Mouse (Mus musculus) forebrain, embryonic 10.5 days (tissue): ENCODE measurements around the gene Fank1. TPM values are rescaled to one million over a fixed set of nuclear protein-coding genes. Genes with fewer than 3 reads are reported as not detected.

Experiments used
- DNase-seq: peaks from one replicate; pipeline ENCODE4 v3.0.0-alpha.2; 2017; ENCODE audit warnings: low spot score; ENCODE audit errors: extremely low spot score
- H3K27ac ChIP-seq: fragments of 300-500 bp; sonication (generic); 2 replicates; pipeline ENCODE4 v1.5.1; 2016; ENCODE audit warnings: mild to moderate bottlenecking
- H3K27me3 ChIP-seq: fragments of 300-500 bp; sonication (generic); 2 replicates; pipeline ENCODE4 v1.6.1; 2016; ENCODE audit warnings: mild to moderate bottlenecking; ENCODE audit not compliant: poor library complexity, severe bottlenecking
- H3K36me3 ChIP-seq: fragments of 300-500 bp; sonication (generic); replicated peaks from 2 replicates; pipeline ENCODE4 v1.6.1; 2016; ENCODE audit warnings: mild to moderate bottlenecking, moderate library complexity
- H3K4me1 ChIP-seq: fragments of 300-500 bp; sonication (generic); 2 replicates; pipeline ENCODE4 v1.6.1; 2016
- H3K4me3 ChIP-seq: fragments of 300-500 bp; sonication (generic); 2 replicates; pipeline ENCODE4 v1.5.1; 2016; ENCODE audit warnings: mild to moderate bottlenecking, moderate library complexity
- H3K9me3 ChIP-seq: fragments of 300-500 bp; sonication (generic); 2 replicates; pipeline ENCODE4 v1.6.1; 2016; ENCODE audit warnings: mild to moderate bottlenecking, moderate library complexity
- WGBS: fragments of 180-500 bp; shearing (Covaris S2); methylation state at CpG from one replicate; pipeline ENCODE4 v1.1.7; 2016; 5-methylcytosine and 5-hydroxymethylcytosine counted together
- polyA plus RNA-seq: library from polyadenylated mRNA; unstranded; fragments of >200 nt; fragmentation: Nextera tagmentation; extraction: Ambion mirVana; gene quantifications from 2 replicates; pipeline ENCODE4 v1.2.1, GENCODE M21; 2016

Gene Fank1
- polyA plus RNA-seq, 1 experiment from 2014 or later, result 1.0 TPM

DNA sequence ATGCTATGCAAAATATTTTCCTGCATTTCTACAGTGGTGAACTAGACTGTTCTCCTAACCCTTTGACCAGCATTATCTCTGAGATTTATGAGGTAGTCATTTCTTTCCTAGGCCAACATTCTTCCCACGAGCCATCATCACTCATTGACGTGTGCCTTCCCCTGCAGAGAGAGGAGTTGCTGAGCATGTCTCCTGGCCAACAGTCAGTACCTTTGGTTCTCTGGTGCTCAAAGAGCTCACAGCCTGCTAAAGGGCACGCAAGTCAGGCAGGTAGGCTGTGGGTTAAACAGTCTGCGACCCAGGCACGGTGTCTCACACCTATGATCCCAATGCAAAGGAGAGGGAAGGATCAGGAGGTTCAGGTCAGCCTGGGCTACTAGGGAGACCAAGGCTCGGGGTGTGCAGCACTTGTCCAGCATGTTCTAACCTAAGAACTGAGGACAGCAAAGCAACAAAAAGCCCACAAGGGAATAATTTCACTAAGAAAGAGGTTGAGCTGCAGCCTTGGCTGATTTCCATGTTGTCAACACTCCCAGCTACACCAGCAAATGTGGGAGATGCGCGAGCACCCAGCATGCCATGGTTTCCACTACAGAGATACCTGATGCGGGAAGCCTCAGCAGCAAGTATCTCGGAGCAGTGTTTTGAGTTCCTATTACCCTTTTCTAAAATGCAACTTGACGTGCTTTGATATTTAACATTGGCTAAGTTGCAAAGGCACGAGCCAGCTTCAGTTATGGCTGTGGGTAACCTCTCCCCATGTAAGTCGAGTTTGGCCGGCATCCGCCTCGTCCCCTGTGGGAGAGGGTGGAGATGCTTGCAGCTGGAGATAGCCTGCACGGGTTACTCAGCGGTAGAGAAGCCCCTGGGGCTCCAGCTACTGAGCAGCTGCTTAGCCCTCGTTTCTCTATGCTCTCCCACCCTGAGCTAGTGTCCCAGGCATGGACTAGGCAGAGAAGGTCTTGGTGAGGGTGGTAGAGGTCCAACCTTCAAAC, 112.6 kb downstream of the Fank1 start:
- Histone ChIP-seq H3K27ac (no peak overlapping the region), H3K9me3 (no peaks in the 10 kb centered on the region), H3K27me3 (no peaks in the 10 kb centered on the region), H3K4me1 (no peaks in the 10 kb centered on the region), H3K4me3 (no peak overlapping the region), H3K36me3 (no peaks in the 10 kb centered on the region)
- DNase-seq, result no peak
- 89% methylated on average over 19 of the region's 19 CpGs for WGBS

DNA sequence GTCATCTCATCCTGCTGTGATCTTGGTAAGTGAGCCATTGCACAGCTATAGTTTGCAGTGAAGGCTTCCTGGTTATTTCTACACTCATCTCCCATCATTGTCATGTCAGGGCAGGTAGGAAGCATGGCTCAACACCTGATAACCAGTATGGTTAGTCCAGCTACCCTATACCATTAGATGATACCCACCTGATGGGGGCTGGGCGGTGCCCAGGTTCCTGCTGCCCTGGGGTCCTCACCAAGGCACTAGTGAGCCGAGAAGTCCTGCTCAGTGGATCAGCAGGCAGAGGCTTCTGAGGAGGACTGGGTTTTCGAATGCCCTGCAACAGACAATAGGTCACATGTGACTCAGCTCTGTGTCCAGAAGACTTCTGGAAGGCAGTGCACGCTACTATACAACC, 113.3 kb downstream of the Fank1 start:
- WGBS, result 87% methylated on average over 4 of the region's 4 CpGs

DNA sequence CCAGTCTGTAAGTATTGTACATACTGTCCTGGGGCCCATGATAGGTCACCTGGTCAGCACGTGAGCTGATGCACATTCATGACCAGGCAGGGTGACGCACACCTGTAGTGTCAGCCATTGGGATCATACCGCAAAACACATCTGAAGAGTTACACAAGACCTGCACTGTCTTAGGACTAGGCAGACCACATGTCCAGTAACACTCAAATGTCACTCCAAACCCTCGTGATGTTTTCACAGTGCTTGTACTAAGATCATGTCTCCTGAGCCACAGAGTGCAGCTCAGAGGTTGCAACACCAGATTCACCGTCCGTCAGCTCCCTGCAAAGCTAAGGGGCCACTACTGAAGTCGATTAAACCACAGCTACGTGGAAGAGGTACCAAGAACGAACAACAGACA, 114.6 kb downstream of the Fank1 start:
- WGBS, result 90% methylated on average over 9 of the region's 9 CpGs
- Histone ChIP-seq H3K4me1 (no peaks in the 10 kb centered on the region), H3K4me3 (no peak overlapping the region), H3K36me3 (no peaks in the 10 kb centered on the region), H3K27me3 (no peaks in the 10 kb centered on the region), H3K9me3 (no peaks in the 10 kb centered on the region), H3K27ac (no peak overlapping the region)
- no peak for DNase-seq

More for the DNA sequence above, 113.3 kb downstream of the Fank1 start:
- H3K27ac ChIP-seq, result no peak overlapping the region
- H3K27me3 ChIP-seq, result no peaks in the 10 kb centered on the region
- DNase-seq, result no peak
- H3K4me1 ChIP-seq, result no peaks in the 10 kb centered on the region
- H3K4me3 ChIP-seq, result no peak overlapping the region
- no peaks in the 10 kb centered on the region for H3K9me3 ChIP-seq
- H3K36me3 ChIP-seq, result no peaks in the 10 kb centered on the region

DNA sequence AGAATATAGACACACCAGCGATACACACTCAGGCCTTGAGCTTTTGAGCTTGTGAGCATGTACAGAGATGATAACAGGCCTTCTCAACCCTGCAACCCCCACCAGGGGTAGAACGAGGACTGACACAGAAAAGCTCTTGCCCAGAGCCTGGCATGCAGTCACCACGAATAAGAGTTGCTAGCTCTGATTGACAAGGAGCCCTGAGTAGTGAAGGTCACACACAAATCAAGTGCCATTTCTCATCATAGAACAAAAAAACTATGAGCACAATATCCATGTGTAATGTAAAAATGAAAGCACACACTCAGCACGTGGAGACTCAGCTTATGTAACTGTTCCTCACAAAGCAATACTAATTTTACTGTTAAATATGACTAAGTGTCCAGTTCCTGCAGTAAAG, 115.1 kb downstream of the Fank1 start:
- no peaks in the 10 kb centered on the region for H3K4me1 ChIP-seq
- H3K4me3 ChIP-seq, result no peak overlapping the region
- H3K36me3 ChIP-seq, result no peaks in the 10 kb centered on the region
- no peak for DNase-seq
- no peak overlapping the region for H3K27ac ChIP-seq
- 80% methylated on average over 4 of the region's 4 CpGs for WGBS
- H3K9me3 ChIP-seq, result no peaks in the 10 kb centered on the region
- no peaks in the 10 kb centered on the region for H3K27me3 ChIP-seq

GRCm38 (mm10) chr7:133899391-133899790, 122.7 kb downstream of the Fank1 start:
- WGBS, result 91% methylated on average over 4 of the region's 4 CpGs
- Histone ChIP-seq H3K27ac (no peak overlapping the region), H3K4me1 (no peaks in the 10 kb centered on the region), H3K36me3 (no peaks in the 10 kb centered on the region), H3K27me3 (no peaks in the 10 kb centered on the region), H3K9me3 (no peaks in the 10 kb centered on the region), H3K4me3 (no peak overlapping the region)
- no peak for DNase-seq

DNA sequence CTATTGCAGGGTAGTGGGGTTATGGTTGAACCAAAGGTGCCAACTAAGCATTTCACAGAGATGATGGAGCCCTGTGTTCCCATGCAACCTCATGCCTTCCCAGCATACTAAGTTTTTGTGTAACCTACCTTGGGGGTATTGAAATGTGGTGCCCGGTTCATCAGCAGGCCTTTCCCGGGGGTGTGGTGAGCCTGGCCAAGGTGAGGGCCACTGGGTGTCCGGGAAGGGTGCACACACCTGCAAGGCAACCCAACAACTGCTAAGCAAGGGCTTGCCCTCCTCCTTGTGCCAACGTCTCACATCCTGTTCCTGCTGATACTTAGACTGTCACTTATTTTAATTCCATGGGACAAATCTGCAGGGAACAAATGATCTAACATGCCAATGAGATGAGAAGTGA, 132.3 kb downstream of the Fank1 start:
- Histone ChIP-seq H3K4me1 (no peaks in the 10 kb centered on the region), H3K4me3 (no peak overlapping the region), H3K9me3 (peaks cover 9% of the 10 kb centered on the region; the same call in 1 of the 2 replicates), H3K27ac (no peak overlapping the region), H3K27me3 (no peaks in the 10 kb centered on the region), H3K36me3 (no peaks in the 10 kb centered on the region)
- 94% methylated on average over 4 of the region's 4 CpGs for WGBS
- no peak for DNase-seq

GRCm38 (mm10) chr7:133909833-133910375, 133.2 kb downstream of the Fank1 start:
- DNase-seq, result no peak
- Histone ChIP-seq H3K27me3 (no peaks in the 10 kb centered on the region), H3K9me3 (peaks cover 9% of the 10 kb centered on the region; the same call in 1 of the 2 replicates), H3K27ac (no peak overlapping the region), H3K36me3 (no peaks in the 10 kb centered on the region), H3K4me3 (no peak overlapping the region), H3K4me1 (no peaks in the 10 kb centered on the region)
- 89% methylated on average over 7 of the region's 7 CpGs for WGBS

DNA sequence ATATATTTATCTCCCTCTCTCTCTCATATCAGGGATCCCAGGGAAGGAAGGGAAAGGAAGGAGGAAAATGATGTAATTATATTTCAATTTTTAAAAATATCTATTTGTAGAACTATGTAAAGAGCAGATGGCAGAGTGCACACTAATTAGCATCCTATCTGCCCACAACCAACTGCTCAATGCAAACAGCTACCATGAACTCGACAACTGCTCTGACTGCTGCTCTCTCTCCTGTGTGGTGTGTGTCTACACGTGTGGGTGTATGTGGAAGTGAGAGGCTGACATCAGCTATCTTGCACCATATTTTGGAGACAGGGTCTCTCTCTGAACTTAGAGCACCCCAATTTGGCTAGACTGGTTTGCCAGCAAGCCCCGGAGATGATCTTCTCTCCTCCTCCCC, 135.2 kb downstream of the Fank1 start:
- Histone ChIP-seq H3K9me3 (no peaks in the 10 kb centered on the region), H3K27me3 (no peaks in the 10 kb centered on the region), H3K4me1 (no peaks in the 10 kb centered on the region), H3K4me3 (no peak overlapping the region), H3K36me3 (no peaks in the 10 kb centered on the region), H3K27ac (no peak overlapping the region)
- 88% methylated on average over 3 of the region's 3 CpGs for WGBS
- no peak for DNase-seq

DNA sequence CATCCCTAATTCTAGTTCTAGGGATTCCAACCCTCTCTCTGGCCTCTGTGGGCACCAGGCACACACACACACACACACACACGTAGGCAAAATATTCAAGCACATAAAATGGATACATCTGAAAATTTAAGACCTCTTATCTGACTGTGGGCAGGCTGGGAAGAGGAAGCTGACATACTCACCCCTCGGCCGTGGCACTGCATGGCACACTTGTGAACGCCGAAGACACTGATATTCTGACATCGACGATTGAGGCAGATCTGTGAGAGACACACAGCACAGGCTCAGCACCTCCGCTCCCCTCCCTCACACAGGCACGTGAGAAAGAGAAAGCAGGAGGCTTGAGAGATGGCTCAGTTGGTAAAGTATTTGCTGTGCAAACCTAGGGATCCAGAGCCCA, 139.6 kb downstream of the Fank1 start:
- WGBS, result 92% methylated on average over 9 of the region's 9 CpGs
- Histone ChIP-seq H3K4me1 (no peaks in the 10 kb centered on the region), H3K4me3 (no peak overlapping the region), H3K9me3 (no peaks in the 10 kb centered on the region), H3K36me3 (no peaks in the 10 kb centered on the region), H3K27me3 (no peaks in the 10 kb centered on the region), H3K27ac (no peak overlapping the region)
- no peak for DNase-seq

DNA sequence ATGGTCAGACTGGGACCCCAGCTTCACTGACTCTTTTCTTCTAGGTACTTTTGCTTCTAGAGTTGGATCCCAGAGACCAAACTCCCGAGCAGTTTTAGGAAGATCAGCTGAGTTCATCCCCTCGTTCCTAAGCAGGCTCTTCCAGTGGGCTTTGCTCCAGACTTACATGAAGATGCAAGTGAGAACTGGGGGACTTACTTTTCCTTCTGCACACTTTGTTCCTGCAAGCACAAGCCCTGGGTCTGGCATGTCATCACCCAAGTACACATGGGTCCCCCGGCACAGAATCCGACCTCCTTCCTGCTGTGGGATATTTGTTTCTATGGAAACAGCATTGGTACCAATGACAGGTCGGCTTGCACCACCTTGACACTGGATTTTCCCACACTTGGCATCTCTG, 142.6 kb downstream of the Fank1 start:
- no peaks in the 10 kb centered on the region for H3K27me3 ChIP-seq
- H3K27ac ChIP-seq, result no peak overlapping the region
- DNase-seq, result no peak
- H3K4me1 ChIP-seq, result no peaks in the 10 kb centered on the region
- no peaks in the 10 kb centered on the region for H3K36me3 ChIP-seq
- H3K4me3 ChIP-seq, result no peak overlapping the region
- WGBS, result 73% methylated on average over 5 of the region's 5 CpGs
- no peaks in the 10 kb centered on the region for H3K9me3 ChIP-seq

DNA sequence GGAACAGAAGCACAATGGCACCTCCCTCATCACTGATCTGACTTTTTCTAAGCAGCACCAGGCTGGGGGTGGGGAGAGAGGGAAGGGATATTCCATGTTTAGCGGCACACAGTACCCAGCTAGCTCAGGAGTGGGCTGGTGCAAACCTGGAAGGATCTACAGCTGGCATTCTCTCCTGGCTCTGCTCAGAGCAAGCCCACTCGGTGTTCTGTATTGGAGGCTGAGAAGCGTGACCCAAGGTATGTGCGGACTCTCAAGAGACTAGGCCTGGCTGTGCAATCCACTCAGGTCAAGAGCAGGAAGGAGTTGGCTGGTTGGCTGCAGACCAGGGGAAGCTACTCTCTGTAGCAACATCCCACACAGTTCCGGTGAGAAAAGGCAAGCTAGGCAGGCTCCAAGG, 143.3 kb downstream of the Fank1 start:
- Histone ChIP-seq H3K27ac (no peak overlapping the region), H3K27me3 (no peaks in the 10 kb centered on the region), H3K9me3 (no peaks in the 10 kb centered on the region), H3K36me3 (no peaks in the 10 kb centered on the region), H3K4me1 (no peaks in the 10 kb centered on the region), H3K4me3 (no peak overlapping the region)
- DNase-seq, result no peak
- 91% methylated on average over 5 of the region's 5 CpGs for WGBS

- no peaks in the 10 kb centered on the region for H3K9me3 ChIP-seq
- WGBS, result 92% methylated on average over 7 of the region's 7 CpGs
- no peaks in the 10 kb centered on the region for H3K4me1 ChIP-seq
- H3K27me3 ChIP-seq, result no peaks in the 10 kb centered on the region
- H3K4me3 ChIP-seq, result no peak overlapping the region
- H3K27ac ChIP-seq, result no peak overlapping the region
- DNase-seq, result no peak
- H3K36me3 ChIP-seq, result no peaks in the 10 kb centered on the region
These were observed 144.1 kb downstream of the Fank1 start for GRCm38 (mm10) chr7:133920724-133921123.

DNA sequence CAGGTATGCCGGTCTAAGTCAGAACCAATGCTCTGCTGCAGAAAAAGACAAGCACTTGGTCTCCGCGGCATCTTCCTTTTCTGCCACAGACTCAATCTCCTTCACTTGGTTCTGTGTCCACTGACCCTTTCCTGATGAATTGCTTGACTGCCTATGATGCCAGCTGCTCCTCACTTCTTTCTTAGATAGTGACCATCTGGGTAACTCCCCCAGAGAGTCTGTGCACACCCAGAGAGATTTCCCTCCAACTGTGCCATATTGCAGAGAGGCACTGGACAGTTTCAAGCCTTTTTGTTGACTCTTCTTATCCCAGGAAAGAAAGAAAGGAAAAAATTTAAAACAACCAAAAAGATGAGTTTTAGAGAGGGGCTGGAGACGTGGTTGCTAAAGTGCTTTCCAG, 144.6 kb downstream of the Fank1 start:
- DNase-seq, result no peak
- WGBS, result 94% methylated on average over 4 of the region's 4 CpGs
- no peak overlapping the region for H3K4me3 ChIP-seq
- no peaks in the 10 kb centered on the region for H3K9me3 ChIP-seq
- no peak overlapping the region for H3K27ac ChIP-seq
- no peaks in the 10 kb centered on the region for H3K27me3 ChIP-seq
- no peaks in the 10 kb centered on the region for H3K36me3 ChIP-seq
- no peaks in the 10 kb centered on the region for H3K4me1 ChIP-seq
